Mouse (Mus musculus) left cerebral cortex, adult 9 months (tissue): ENCODE measurements around the gene Guf1.

Experiments used
- DNase-seq, 2 experiments: peaks; one replicate each; pipeline ENCODE4 v3.0.0; 2022; ENCODE audit warnings: low spot score in 2 of 2

Gene Guf1

DNA sequence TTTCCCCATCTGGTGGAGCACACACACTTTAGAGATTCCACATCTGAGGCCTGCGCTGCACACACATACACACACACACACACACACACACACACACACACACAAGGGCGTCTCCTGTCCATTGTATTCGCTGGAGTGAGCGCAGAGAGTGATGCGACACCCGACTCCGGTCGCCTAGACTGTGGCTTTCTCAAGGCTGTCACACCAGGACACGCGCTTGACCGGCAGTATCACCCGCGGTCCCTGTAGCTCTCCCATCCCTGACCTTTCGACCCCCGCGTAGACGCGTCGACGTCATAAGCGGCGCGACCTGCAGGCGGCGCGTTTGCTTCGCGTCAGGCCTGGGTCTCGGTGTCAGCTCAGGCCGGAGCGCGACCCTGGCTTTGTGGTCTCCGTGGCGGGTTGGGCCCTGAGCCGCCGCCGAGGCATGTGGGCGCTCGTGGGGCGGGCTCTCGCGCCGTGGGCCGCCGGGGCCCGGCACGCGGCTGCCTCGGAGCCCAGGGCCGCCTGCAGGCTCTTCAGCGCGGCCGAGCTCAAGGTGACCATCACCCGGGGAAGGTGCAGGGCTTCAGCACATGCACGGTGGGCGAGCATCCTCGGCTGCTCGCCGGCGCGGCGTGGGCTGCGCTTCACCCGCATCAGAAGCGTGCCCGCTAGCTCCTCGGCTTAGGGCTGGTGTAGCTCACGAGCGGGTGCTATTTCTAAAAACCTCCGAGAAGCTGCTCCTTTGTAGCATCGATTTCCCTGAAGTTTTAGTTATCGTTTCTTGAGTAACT is at the start of gene Guf1:
Guf1 (plus strand) TSS at position 296 of the 776 bp plus-strand sequence.
- DNase-seq = peak; percentile 83 to 96

DNA sequence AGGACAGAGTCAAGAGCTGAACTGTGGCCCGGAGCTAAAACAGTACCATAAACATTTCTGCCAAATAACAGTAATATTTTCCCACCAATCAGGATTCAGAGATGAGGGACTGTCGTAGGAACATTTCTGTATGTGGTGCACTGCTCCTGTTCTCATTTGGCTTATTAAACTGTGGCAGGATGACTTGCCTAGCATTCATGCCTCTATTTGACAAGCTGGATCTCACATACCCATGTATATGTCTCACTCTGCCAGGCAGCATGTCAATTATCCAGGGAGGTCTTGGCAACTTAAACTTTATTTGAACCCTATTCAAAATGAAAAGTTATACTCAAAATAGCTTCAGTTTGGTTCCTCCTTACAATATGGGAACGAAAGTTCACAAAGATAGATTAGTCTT is 49.7 kb upstream of the Guf1 start:
- peak in 1 of 2 experiments; percentile 13 for DNase-seq

DNA sequence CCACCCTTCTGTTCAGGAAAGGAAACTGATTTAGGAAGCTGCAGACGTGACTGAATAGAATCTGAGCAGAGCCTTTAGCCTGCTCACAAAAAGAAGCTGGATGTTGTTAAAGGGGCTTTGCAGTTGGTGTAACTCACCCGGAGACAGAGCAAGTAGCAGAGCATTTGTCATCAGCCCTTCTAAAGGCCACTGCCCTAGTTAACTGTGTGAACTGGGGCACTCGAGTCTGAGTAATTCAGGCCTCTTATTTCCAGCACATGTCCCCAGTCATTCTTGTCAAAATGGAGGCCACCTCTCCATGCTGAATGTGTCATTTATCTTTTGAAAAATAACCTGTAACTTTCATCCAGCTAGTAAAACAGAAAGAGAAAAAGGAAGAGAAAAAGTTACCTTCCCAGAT is 45.1 kb upstream of the Guf1 start:
- DNase-seq = no peak

- DNase-seq = no peak
These were observed 44.5 kb upstream of the Guf1 start for GRCm38 (mm10) chr5:69512203-69512602.

GRCm38 (mm10) chr5:69520661-69521278 is 36.0 kb upstream of the Guf1 start:
- DNase-seq = peak in 1 of 2 experiments; percentile 64

- DNase-seq = no peak
These were observed 34.7 kb upstream of the Guf1 start for GRCm38 (mm10) chr5:69522064-69522463.

GRCm38 (mm10) chr5:69523944-69524343 is 32.8 kb upstream of the Guf1 start:
- no peak for DNase-seq

DNA sequence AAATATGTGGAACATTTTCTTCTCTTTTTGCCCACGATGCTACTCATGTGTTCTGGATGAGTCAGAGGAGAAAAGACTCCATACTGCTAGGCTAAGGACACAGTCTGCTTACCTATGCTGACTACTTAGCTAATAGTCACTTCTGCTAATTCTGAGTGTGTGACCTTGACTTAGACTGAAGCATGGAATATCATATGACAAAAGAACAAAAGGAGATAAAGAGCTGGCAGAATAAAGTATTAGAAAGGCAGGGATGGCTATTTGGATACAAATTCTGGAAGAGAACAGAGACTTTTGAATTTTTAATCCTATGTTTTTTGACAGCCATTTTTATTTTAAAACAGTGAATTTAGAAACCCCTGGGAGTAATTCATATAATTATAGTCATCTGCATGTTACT is 15.0 kb upstream of the Guf1 start:
- DNase-seq = no peak

DNA sequence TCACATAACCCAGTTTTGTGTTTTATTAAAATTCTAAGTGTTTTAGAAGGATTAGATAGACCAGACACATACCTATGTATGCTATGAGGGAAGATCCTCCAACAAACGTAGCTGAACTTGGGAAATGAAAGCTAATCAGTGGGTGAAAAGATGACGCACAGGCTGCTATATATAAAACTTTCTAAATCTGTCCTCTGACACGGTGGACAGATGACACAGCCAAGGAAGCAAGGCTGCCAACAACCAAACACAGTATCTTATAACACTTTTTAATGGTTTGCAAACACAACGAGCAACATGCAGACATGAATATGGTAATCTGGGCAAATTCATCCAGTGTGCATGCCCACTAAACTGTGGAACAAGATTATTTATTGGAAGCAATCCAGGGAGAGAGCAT is 14.2 kb upstream of the Guf1 start, which contains the start of gene Yipf7:
Yipf7 (minus strand) TSS at position 160 of the 400 bp plus-strand sequence.
- peak in 1 of 2 experiments; percentile 38 for DNase-seq

DNA sequence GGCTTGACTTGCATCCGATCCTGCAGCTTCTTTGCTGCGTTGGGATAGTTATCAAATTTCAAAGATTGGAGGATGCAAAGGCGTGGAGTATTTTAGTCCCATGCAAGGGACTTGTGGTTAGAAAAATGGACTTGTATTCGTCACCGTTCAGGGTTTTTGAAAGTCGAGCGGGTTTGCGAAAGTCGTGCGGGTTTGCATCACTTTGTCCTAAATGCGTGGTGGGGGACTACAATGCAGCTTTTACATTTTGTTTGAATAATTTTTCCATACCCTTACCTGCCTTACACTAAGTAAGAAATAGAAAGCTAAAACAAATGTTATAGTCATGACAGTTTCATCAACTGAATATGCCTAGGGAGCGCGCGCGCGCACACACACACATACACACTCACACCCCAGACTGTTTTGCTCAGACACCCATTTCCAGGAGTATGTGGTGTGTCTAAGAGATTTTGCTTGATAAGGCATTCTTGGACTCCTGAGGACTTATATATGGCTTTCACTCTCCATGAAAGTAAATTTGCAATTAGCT is 747 bp downstream of the Guf1 start:
- DNase-seq = no peak

DNA sequence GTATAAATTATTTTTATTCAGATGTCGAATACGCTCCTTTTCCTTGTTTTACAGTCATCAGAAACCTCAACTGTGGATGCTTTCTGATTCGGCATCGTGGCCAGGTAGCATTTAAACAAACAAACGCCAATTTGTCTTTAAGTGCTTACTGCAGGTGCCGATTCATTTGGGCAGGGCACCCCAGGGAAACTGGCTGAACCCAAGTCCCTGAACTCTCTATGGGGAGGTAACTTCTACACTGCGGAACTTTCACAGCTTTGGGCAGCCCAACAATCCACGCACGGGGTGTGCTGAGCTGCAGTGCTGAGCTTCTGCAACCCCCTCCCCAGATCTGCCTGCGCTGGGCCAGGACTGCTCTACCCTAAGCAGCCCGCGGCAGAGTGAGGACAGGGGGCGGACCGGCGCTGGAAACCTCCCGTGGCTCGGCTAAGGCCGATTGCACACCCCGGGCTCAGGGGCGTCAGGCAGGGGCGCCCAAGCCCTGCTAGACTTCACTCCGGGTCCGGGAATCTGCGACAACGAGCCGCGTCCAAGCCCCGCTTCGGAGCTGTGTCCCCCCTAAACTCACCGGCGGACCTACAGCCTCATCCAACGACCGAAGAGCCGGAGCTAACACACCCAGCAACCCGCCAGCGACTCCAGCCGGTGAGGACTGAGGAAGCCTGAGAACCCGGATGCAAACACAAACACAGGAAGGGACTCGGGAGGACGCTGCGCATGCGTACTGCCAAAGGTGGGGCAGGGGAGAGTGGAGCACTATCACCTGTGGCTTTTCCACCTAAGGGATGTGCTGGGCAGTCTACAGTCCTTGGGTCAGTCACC is 35.1 kb downstream of the Guf1 start, which contains the start of gene Gnpda2:
Gnpda2 (minus strand) TSS at position 701 of the 822 bp plus-strand sequence.
- DNase-seq = peak; percentile 39 to 87

GRCm38 (mm10) chr5:69601027-69601426 is 44.3 kb downstream of the Guf1 start:
- no peak for DNase-seq

GRCm38 (mm10) chr5:69613209-69613796 is 56.6 kb downstream of the Guf1 start:
- DNase-seq = peak in 1 of 2 experiments; percentile 20

- peak in 1 of 2 experiments; percentile 7 for DNase-seq
These were observed 64.2 kb downstream of the Guf1 start for GRCm38 (mm10) chr5:69620899-69621298.
